Mouse (Mus musculus): ENCODE measurements around the gene Apol9b.

DNA sequence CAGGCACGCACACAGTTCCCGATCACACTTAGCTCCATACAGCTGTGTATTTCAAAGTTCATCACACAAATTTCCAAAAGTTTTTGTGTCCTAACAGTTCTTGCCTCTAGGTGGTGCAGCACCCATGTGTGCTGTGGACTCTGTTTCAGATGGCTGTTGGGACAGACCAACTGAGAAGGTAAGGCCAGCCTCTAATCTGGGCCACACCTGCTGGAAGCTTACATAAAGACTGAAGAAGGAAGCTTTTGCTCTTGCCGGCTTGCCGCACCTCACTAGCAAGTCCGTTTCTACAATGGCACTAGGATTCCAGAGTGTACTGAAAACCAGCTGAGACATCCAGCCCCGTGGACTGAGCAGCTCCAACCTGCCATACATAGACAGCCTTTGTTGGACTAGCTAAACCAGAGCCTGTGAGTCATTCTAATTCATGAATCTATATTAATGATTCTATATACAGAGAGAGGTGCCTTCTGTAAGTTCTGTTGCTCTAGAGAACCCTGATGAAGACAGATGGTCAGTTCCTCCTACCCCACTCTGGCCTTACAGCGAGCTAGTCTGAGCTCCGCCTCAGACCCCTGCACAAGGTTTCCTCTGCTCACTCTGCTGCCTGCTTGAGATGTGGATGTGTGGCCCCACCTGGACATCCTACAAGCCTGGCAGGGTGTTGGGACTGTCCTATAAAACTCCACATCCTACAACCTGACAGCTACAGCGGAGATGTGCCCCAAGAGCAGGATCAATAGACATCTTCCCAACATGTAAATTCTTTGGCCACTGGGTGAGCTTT is 11.9 kb downstream of the Apol9b start:
- TF ChIP-seq CTCF (IDR thresholded peaks at IDR 0.05; ENCODE audit: extremely low read depth, insufficient read depth, low read length) (peak; percentile 30), POLR2A (IDR thresholded peaks at IDR 0.05; ENCODE audit: extremely low read depth, insufficient read depth, low read length) (no peak)
